Mouse (Mus musculus) kidney, adult 2 months (tissue): ENCODE data around the gene Nhsl1.

Experiments used
- CTCF ChIP-seq: fragments of 200-500 bp; conservative IDR thresholded peaks from 2 replicates; pipeline ENCODE4 v1.5.1; 2011; ENCODE audit warnings: low read depth, mild to moderate bottlenecking, control low read depth, low read length, moderate library complexity, mixed read lengths; ENCODE audit not compliant: insufficient read depth, insufficient read length
- POLR2A ChIP-seq: fragments of 200-500 bp; IDR thresholded peaks from one replicate; pipeline ENCODE4 v1.6.1; 2011; ENCODE audit warnings: low read depth, low read length, control low read depth

- no peak for TF ChIP-seq CTCF
- no peak for TF ChIP-seq POLR2A
Measured at GRCm38 (mm10) chr10:18392268-18392667, 73.5 kb downstream of the Nhsl1 start.
